Mouse (Mus musculus): ENCODE results near the gene Tent2.
"Not testable (repeated sequence)": the region's sequence is repeated elsewhere in the genome, so short reads cannot be mapped to it uniquely, and the experiment has no call there.

The Tent2 gene

GRCm38 (mm10) chr13:93191831-93192645 lies at the start of gene Tent2:
Gene Tent2, minus strand, starts transcription at chr13:93192385.
- peak; percentile 84 for DNase-seq (ENCODE audit: low spot score)

- no peak for DNase-seq (ENCODE audit: low spot score)
Measured at GRCm38 (mm10) chr13:93241180-93241579, 49.0 kb upstream of the Tent2 start.

- no peak for DNase-seq (ENCODE audit: low spot score)
Measured at GRCm38 (mm10) chr13:93239561-93239960, 47.4 kb upstream of the Tent2 start.

GRCm38 (mm10) chr13:93239134-93239533 lies 46.9 kb upstream of the Tent2 start:
- DNase-seq (ENCODE audit: low spot score), result no peak

- no peak for DNase-seq (ENCODE audit: low spot score)
Measured at GRCm38 (mm10) chr13:93237677-93238398, 45.7 kb upstream of the Tent2 start.

- no peak for DNase-seq (ENCODE audit: low spot score)
Measured at GRCm38 (mm10) chr13:93234267-93235039, 42.3 kb upstream of the Tent2 start.

- no peak for DNase-seq (ENCODE audit: low spot score)
Measured at GRCm38 (mm10) chr13:93232335-93232734, 40.1 kb upstream of the Tent2 start.

- DNase-seq (ENCODE audit: low spot score), result no peak
Measured at GRCm38 (mm10) chr13:93231016-93231415, 38.8 kb upstream of the Tent2 start.

GRCm38 (mm10) chr13:93211741-93212140 lies 19.6 kb upstream of the Tent2 start:
- DNase-seq (ENCODE audit: low spot score), result no peak

- no peak for DNase-seq (ENCODE audit: low spot score)
Measured at GRCm38 (mm10) chr13:93192646-93193026, 451 bp upstream of the Tent2 start.

GRCm38 (mm10) chr13:93189416-93189815 lies 2.8 kb downstream of the Tent2 start:
- no peak for DNase-seq (ENCODE audit: low spot score)

GRCm38 (mm10) chr13:93188738-93189137 lies 3.4 kb downstream of the Tent2 start:
- no peak for DNase-seq (ENCODE audit: low spot score)

- not testable (repeated sequence) for DNase-seq (ENCODE audit: low spot score)
Measured at GRCm38 (mm10) chr13:93187792-93188191, 4.4 kb downstream of the Tent2 start.

- no peak for DNase-seq (ENCODE audit: low spot score)
Measured at GRCm38 (mm10) chr13:93180351-93180750, 11.8 kb downstream of the Tent2 start.

- DNase-seq (ENCODE audit: low spot score), result no peak
Measured at GRCm38 (mm10) chr13:93179522-93179921, 12.7 kb downstream of the Tent2 start.

GRCm38 (mm10) chr13:93177571-93177970 lies 14.6 kb downstream of the Tent2 start:
- no peak for DNase-seq (ENCODE audit: low spot score)

- no peak for DNase-seq (ENCODE audit: low spot score)
Measured at GRCm38 (mm10) chr13:93163303-93163702, 28.9 kb downstream of the Tent2 start.

- DNase-seq (ENCODE audit: low spot score), result no peak
Measured at GRCm38 (mm10) chr13:93162456-93162855, 29.7 kb downstream of the Tent2 start.

- no peak for DNase-seq (ENCODE audit: low spot score)
Measured at GRCm38 (mm10) chr13:93158261-93158660, 33.9 kb downstream of the Tent2 start.

- DNase-seq (ENCODE audit: low spot score), result no peak
Measured at GRCm38 (mm10) chr13:93153280-93153679, 38.9 kb downstream of the Tent2 start.

GRCm38 (mm10) chr13:93144336-93145167 lies 47.6 kb downstream of the Tent2 start, which contains the start of gene Cmya5:
Gene Cmya5, minus strand, starts transcription at chr13:93144724.
- no peak for DNase-seq (ENCODE audit: low spot score)
